Mouse (Mus musculus) neural tube, embryonic 12.5 days (tissue): Measurements from ENCODE around the gene Ctu2. TPM values are rescaled to one million over a fixed set of nuclear protein-coding genes. Genes with fewer than 3 reads are reported as not detected.
A peak's percentile ranks its signal among the peaks of the same experiment; 100 is the strongest.

Experiments
- ATAC-seq: fragments of 200-750 bp; cut with Nextera tagmentation; 2 replicates; pipeline ENCODE4 v1.8.0; 2017; ENCODE audit warnings: low read depth, mild to moderate bottlenecking, moderate TSS enrichment, moderate library complexity; ENCODE audit not compliant: low FRiP score
- H3K27ac ChIP-seq: fragments of 300-500 bp; sonication (generic); 2 replicates; pipeline ENCODE4 v1.5.1; 2016
- H3K27me3 ChIP-seq: fragments of 300-500 bp; sonication (generic); replicated peaks from 2 replicates; pipeline ENCODE4 v1.6.1; 2016; ENCODE audit warnings: mild to moderate bottlenecking
- H3K36me3 ChIP-seq: fragments of 300-500 bp; sonication (generic); 2 replicates; pipeline ENCODE4 v1.6.1; 2016; ENCODE audit warnings: mild to moderate bottlenecking
- H3K4me1 ChIP-seq: fragments of 300-500 bp; sonication (generic); 2 replicates; pipeline ENCODE4 v1.6.1; 2016
- H3K4me2 ChIP-seq: fragments of 300-500 bp; sonication (generic); replicated peaks from 2 replicates; pipeline ENCODE4 v1.6.1; 2016; ENCODE audit warnings: mild to moderate bottlenecking
- H3K4me3 ChIP-seq: fragments of 300-500 bp; sonication (generic); 2 replicates; pipeline ENCODE4 v1.5.1; 2016
- H3K9ac ChIP-seq: fragments of 300-500 bp; sonication (generic); 2 replicates; pipeline ENCODE4 v1.6.1; 2016; ENCODE audit warnings: mild to moderate bottlenecking
- H3K9me3 ChIP-seq: fragments of 300-500 bp; sonication (generic); 2 replicates; pipeline ENCODE4 v1.6.1; 2016; ENCODE audit warnings: mild to moderate bottlenecking
- WGBS: fragments of 180-500 bp; shearing (Covaris S2); methylation state at CpG from one replicate; pipeline ENCODE4 v1.1.7; 2016; 5-methylcytosine and 5-hydroxymethylcytosine counted together
- polyA plus RNA-seq: library from polyadenylated mRNA; unstranded; fragments of >200 nt; fragmentation: Nextera tagmentation; extraction: Ambion mirVana; gene quantifications from 2 replicates; pipeline ENCODE4 v1.2.1, GENCODE M21; 2016

Gene Ctu2
- polyA plus RNA-seq, 1 experiment from 2014 or later: 67.1 TPM

DNA sequence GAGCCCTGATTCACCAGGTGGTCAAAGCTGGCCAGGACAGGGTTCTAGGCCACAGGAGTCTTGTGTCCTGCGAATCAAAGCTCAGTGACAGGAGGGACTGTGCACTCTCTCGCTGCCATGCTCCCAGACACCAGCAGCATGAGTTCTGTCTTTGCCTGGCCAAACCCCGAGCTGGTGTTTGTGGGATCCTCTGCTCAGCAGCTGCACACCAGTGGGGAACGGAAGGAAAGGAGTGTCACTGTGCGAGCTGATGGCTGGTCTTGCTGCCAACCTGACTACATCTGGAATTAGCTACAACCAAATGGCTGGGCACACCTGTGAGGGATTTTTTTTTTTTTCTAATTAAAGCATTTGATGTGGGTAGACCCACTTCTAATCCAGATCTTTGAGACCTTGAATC, 5.3 kb upstream of the Ctu2 start:
- no peak for ATAC-seq
- Histone ChIP-seq H3K4me2 (no peak overlapping the region), H3K9me3 (no peaks in the 10 kb centered on the region), H3K36me3 (peaks cover 56% of the 10 kb centered on the region), H3K9ac (no peak overlapping the region), H3K4me1 (peaks cover 11% of the 10 kb centered on the region), H3K4me3 (no peak overlapping the region), H3K27ac (no peak overlapping the region), H3K27me3 (no peaks in the 10 kb centered on the region)
- 87% methylated on average over 5 of the region's 5 CpGs for WGBS

DNA sequence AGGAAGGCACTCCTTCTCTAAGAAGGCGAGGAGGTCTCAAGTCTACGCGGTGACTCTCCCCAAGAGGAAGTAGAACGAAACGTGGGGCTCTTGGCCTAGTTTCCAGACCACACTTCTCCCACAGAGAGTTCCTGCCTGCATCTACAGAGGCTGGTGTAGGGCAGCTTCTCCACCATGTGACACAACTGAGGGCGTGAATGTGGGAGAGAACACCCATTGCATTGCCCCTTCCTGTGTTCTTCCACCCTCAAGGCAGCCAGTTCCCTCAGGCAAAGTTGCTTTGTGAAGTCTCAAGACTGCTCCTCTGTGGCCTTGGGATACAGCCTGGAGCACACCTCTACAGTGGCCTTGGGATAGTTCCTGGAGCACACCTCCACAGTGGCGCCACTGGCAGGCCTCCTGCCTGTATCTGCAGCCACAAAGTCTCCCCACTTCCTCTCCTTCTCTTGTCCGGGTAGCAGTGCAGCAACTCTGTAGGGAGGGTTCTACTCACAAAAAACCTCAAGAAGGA, 2.0 kb upstream of the Ctu2 start:
- Histone ChIP-seq H3K4me1 (peaks cover 20% of the 10 kb centered on the region), H3K4me3 (no peak overlapping the region), H3K27me3 (no peaks in the 10 kb centered on the region), H3K4me2 (no peak overlapping the region), H3K9ac (no peak overlapping the region), H3K27ac (no peak overlapping the region), H3K9me3 (no peaks in the 10 kb centered on the region), H3K36me3 (peaks cover 37% of the 10 kb centered on the region)
- ATAC-seq: no peak
- 94% methylated on average over 8 of the region's 8 CpGs for WGBS

DNA sequence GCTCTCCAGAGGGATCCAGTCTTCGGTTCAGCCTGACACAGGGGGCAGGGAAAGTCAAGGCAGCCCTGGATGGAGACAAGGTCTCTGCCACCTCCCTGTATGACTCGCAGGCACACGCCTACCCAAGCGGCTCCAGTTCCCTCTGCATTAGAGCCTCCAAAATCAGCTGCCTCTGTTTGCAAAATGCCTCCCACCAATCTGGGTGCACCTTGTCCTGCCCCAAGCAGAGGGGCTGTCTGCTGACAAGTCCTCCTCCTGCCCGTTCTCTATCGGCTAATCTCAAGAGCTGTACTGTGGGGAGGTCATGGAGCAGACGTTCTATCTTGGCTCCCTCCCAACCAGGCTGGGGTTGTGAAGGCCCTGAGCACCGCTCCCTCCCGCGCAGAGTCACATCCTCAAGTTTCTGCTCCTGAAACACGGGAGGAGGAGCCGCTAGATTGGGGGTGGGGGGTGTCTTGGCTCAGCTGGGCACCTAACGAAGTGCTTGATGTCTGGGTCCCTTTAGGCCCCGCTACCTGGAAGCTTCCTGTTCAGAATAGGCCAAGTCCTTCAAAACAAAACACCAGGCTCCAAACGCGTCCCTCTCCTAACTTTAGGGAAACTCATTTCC, 887 bp upstream of the Ctu2 start:
- peaks cover 44% of the 10 kb centered on the region for H3K36me3 ChIP-seq
- 18% methylated on average over 16 of the region's 16 CpGs for WGBS
- H3K27me3 ChIP-seq: no peaks in the 10 kb centered on the region
- H3K4me2 ChIP-seq: peak overlapping the region; percentile 94
- peak overlapping the region; percentile 98 for H3K4me3 ChIP-seq
- no peaks in the 10 kb centered on the region for H3K9me3 ChIP-seq
- peaks cover 20% of the 10 kb centered on the region for H3K4me1 ChIP-seq
- H3K27ac ChIP-seq: no peak overlapping the region
- no peak; the same call in 1 of the 2 replicates for ATAC-seq
- H3K9ac ChIP-seq: peak overlapping the region; percentile 94

DNA sequence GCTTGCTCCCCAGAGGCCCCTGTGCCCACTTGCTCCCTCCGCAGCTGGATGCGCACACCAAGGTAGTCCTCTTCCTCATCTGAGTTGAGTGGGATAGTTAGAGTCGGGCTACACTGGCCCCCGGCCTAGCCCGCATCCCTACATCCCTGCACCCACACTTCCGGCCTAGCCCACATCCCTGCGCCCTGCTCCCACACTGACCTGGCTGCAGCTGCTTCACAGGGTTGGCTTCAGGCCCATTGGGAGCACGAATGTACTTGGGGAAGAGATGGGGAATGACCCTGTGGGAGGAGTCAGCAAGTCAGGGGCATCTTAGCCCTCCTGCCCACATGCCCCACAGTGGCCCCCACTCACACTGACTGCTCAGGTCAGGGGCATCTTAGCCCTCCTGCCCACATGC, 6.5 kb downstream of the Ctu2 start:
- no peak for ATAC-seq
- H3K4me3 ChIP-seq: no peak overlapping the region
- no peak overlapping the region for H3K4me2 ChIP-seq
- no peaks in the 10 kb centered on the region for H3K4me1 ChIP-seq
- WGBS: 94% methylated on average over 8 of the region's 8 CpGs
- no peaks in the 10 kb centered on the region for H3K9me3 ChIP-seq
- H3K36me3 ChIP-seq: peaks cover 67% of the 10 kb centered on the region
- no peak overlapping the region for H3K9ac ChIP-seq
- no peak overlapping the region for H3K27ac ChIP-seq
- H3K27me3 ChIP-seq: no peaks in the 10 kb centered on the region

DNA sequence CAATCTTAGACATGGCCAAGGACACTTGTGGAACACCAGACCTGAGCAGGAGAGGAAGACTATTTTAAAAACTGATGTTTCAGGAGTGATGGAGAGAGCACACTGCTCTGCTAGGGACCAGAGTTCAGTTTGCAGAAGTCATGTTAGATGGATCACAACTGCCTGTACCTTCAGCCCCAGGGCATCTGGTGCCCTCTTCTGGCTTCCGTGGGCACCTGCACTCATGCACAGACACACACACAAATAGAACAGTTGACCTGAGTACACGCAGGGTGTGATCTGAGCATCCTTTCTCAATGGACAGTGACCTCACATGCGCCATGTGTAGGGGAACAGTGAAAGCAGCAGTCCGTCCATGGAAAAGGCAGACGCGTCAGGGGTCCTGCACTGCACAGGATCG, 7.9 kb downstream of the Ctu2 start:
- 97% methylated on average over 7 of the region's 7 CpGs for WGBS
- Histone ChIP-seq H3K4me1 (no peaks in the 10 kb centered on the region), H3K4me3 (no peak overlapping the region), H3K4me2 (no peak overlapping the region), H3K36me3 (peaks cover 57% of the 10 kb centered on the region), H3K27me3 (no peaks in the 10 kb centered on the region), H3K9ac (no peak overlapping the region), H3K9me3 (no peaks in the 10 kb centered on the region), H3K27ac (no peak overlapping the region)
- ATAC-seq: no peak

DNA sequence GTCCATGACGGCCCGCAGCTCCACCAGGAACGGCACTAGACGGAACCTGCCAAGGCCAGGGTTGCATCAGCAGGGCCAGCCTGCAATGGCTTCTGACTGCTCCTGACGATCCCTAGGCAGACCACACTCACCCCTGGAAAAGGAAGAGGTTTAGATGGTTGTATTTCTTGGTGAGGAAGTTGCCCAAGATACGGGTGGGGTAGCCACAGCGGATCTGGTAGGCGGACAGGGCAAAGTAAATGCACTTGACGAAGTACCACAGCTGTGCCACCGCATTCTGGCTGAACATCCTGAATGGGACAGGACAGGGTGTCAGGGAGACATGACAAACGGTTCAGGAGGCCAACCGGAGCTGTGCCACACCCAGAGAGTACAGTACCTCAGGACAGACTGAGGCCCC, 8.9 kb downstream of the Ctu2 start:
- no peak overlapping the region for H3K4me3 ChIP-seq
- H3K27me3 ChIP-seq: no peaks in the 10 kb centered on the region
- H3K9ac ChIP-seq: no peak overlapping the region
- no peaks in the 10 kb centered on the region for H3K4me1 ChIP-seq
- no peaks in the 10 kb centered on the region for H3K9me3 ChIP-seq
- no peak overlapping the region for H3K4me2 ChIP-seq
- 92% methylated on average over 12 of the region's 12 CpGs for WGBS
- no peak for ATAC-seq
- peaks cover 48% of the 10 kb centered on the region for H3K36me3 ChIP-seq
- H3K27ac ChIP-seq: no peak overlapping the region

DNA sequence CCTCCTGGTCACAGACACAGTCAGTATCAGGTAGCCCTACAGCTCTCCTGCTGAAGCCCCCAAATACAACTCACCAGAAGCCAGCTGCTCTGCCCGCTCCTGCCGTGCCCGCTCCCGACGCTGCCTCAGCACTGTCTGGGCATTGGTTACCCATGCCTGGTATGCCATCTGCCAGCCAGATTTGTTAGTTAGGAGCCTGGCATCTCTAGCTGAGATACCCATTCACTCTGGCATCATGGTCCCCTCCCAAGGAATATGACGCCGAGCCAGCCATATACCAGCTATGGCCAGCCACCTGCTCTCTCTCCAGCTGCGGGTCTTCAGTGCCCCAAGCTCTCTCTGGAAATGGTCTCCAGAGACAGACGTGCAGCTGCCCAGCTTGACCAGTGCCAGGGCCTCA, 12.4 kb downstream of the Ctu2 start:
- H3K36me3 ChIP-seq: peaks cover 15% of the 10 kb centered on the region
- H3K9ac ChIP-seq: no peak overlapping the region
- H3K4me3 ChIP-seq: no peak overlapping the region
- H3K4me2 ChIP-seq: no peak overlapping the region
- H3K9me3 ChIP-seq: no peaks in the 10 kb centered on the region
- no peak for ATAC-seq
- H3K27me3 ChIP-seq: no peaks in the 10 kb centered on the region
- H3K27ac ChIP-seq: no peak overlapping the region
- H3K4me1 ChIP-seq: no peaks in the 10 kb centered on the region
- WGBS: 93% methylated on average over 9 of the region's 9 CpGs

DNA sequence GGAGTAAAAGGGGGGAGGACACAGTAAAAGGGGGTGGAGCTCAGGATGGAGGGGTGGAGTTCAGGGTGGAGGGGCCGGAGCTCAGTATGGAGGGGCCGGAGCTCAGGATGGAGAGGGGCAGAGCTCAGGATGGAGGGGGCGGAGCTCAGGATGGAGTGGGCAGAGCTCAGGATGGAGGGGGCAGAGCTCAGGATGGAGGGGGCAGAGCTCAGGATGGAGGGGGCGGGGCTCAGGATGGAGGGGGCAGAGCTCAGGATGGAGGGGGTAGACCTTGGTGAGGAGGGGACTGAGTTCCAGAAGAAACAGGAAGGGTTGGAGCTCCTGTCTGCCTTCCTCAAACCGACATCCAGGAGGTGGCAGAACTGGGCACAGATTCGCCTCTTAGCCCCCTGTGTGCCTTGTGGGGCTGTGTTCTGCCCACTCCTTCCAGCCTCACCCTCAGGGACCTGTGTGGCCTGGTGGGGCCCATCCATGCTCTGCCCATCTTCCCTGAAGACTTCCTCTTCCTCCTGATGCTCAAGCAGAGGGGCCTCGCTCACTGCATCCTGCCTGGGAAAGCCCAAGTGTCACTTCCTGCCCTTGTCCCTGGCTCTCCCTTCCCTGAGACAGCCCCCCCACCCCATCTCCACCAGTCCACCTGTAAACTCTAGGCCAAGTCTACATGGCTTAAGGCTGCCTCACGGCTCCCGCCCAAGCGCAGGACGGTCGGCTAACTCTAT, 21.2 kb downstream of the Ctu2 start:
- Histone ChIP-seq H3K36me3 (no peaks in the 10 kb centered on the region), H3K4me1 (no peaks in the 10 kb centered on the region), H3K27ac (no peak overlapping the region), H3K4me3 (no peak overlapping the region), H3K9ac (no peak overlapping the region), H3K27me3 (no peaks in the 10 kb centered on the region), H3K9me3 (no peaks in the 10 kb centered on the region), H3K4me2 (no peak overlapping the region)
- 90% methylated on average over 12 of the region's 12 CpGs for WGBS
- no peak for ATAC-seq

DNA sequence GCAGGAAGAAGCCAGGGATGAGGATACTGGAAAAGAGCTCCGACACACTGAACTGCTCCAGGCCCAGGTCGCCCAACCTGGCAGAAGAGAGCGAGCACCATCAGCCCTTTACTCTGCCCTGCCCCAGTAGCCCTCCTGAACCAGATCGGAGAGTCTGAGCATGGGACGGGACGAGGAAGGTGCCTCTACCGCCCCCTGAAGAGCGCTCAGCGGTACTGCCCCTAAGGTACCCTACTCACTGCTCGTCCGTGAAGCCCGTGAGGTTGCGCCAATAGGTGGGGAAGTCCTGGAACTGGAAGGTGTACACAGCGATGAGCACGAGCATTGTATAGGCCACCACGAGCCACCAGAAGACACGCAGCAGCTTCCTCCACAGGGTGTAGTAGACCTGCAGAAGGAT, 22.0 kb downstream of the Ctu2 start:
- 75% methylated on average over 17 of the region's 17 CpGs for WGBS
- no peaks in the 10 kb centered on the region for H3K4me1 ChIP-seq
- no peaks in the 10 kb centered on the region for H3K9me3 ChIP-seq
- H3K4me2 ChIP-seq: no peak overlapping the region
- no peaks in the 10 kb centered on the region for H3K27me3 ChIP-seq
- H3K4me3 ChIP-seq: no peak overlapping the region
- ATAC-seq: no peak
- H3K9ac ChIP-seq: no peak overlapping the region
- no peak overlapping the region for H3K27ac ChIP-seq
- no peaks in the 10 kb centered on the region for H3K36me3 ChIP-seq

DNA sequence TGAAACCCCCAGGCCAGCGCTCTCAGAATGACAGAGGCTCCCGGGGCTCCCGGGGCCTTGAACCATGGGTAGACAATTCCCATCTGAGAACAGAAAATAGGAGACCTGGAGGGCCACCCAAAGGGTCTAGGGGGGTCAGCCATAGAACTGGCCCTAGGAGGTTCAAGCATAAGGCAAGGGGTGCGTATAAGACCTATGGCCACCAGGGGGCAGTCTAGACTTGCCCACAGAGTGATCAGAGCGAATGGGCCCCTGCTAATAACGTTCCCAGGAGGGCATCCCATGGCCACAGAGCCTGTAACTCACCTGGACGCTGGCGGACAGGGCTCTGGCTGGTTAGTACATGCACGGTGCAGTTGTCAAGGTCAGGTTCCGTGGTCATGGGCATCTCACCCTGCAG, 24.9 kb downstream of the Ctu2 start:
- H3K36me3 ChIP-seq: no peaks in the 10 kb centered on the region
- WGBS: 39% methylated on average over 10 of the region's 10 CpGs
- no peaks in the 10 kb centered on the region for H3K9me3 ChIP-seq
- no peaks in the 10 kb centered on the region for H3K27me3 ChIP-seq
- no peak overlapping the region for H3K27ac ChIP-seq
- no peak overlapping the region for H3K9ac ChIP-seq
- no peak overlapping the region for H3K4me2 ChIP-seq
- no peak overlapping the region for H3K4me3 ChIP-seq
- peaks cover 3% of the 10 kb centered on the region; the same call in 1 of the 2 replicates for H3K4me1 ChIP-seq
- no peak for ATAC-seq

DNA sequence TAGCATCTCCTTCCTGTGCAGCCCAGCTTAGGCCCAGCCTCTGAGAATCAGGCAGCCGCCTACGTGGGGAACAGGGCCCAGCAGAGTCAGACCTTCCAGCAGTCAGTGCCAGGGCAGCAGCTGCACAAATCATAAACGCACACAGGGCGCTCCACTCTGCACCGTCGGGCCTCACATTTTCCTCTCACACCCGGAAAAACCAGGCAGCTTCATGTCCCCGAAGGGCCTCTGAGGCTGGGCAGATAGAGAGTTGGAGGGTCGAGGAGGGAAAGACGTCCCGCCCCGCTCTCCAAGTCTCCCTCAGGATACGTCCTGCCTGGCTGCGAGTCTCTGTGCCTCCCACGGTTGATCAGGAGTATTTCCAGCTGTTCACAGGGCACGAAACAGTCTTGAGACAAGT, 35.6 kb downstream of the Ctu2 start:
- WGBS: 75% methylated on average over 16 of the region's 16 CpGs

DNA sequence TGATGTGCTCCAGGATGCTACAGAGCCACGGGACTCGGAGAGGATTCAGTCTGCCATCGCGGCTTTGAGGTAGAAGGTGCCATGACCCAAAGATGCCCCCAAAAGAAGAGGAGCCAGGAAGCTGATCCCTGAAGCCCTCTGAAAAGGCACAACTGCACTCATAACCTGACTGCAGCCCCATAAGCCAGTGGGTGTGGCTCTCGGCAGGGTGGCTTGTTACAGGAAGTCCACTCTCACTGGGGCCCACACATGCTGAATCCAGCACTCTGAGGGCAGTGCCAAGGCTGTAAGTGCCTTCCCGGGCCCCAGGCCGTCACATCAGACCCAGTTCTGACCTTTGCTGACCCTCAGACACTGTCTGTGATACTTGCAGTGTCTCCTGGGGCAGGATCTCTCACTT, 36.4 kb downstream of the Ctu2 start:
- Histone ChIP-seq H3K9me3 (no peaks in the 10 kb centered on the region), H3K27me3 (no peaks in the 10 kb centered on the region), H3K4me1 (peaks cover 5% of the 10 kb centered on the region), H3K9ac (no peak overlapping the region), H3K27ac (no peak overlapping the region), H3K36me3 (no peaks in the 10 kb centered on the region), H3K4me3 (no peak overlapping the region), H3K4me2 (no peak overlapping the region)
- no peak for ATAC-seq
- WGBS: 75% methylated on average over 7 of the region's 7 CpGs

More for the DNA sequence above, 35.6 kb downstream of the Ctu2 start:
- Histone ChIP-seq H3K4me3 (no peak overlapping the region), H3K36me3 (no peaks in the 10 kb centered on the region), H3K27ac (no peak overlapping the region), H3K4me2 (no peak overlapping the region), H3K27me3 (no peaks in the 10 kb centered on the region), H3K9ac (no peak overlapping the region), H3K9me3 (no peaks in the 10 kb centered on the region), H3K4me1 (no peaks in the 10 kb centered on the region; the same call in 1 of the 2 replicates)
- no peak for ATAC-seq

DNA sequence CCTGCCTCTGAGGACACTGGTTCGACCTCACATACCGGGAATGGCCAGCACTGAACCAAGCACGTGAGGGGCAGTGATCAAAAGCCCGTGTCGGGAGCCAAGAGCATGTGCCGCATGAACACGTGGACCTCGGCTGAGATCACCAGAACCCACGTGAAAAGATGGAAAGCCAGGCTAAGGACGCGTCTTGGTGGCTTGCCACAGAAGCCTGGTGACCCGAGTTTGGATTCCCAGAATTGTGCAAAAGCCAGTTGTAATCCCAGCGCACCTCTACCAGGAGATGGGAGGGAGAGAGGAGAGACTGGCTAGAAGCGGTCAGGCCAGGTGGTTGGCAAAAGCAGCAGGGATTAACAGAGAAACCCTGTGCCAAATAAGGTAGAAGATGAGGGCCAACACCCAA, 39.8 kb downstream of the Ctu2 start:
- Histone ChIP-seq H3K36me3 (no peaks in the 10 kb centered on the region), H3K27ac (no peak overlapping the region), H3K4me2 (no peak overlapping the region), H3K4me1 (peaks cover 14% of the 10 kb centered on the region), H3K27me3 (no peaks in the 10 kb centered on the region), H3K9ac (no peak overlapping the region), H3K9me3 (no peaks in the 10 kb centered on the region), H3K4me3 (no peak overlapping the region)
- WGBS: 94% methylated on average over 14 of the region's 14 CpGs
- ATAC-seq: no peak
